Mouse (Mus musculus) heart, adult 2 months (tissue): ENCODE measurements around the gene Msi2. TPM values are rescaled to one million over a fixed set of nuclear protein-coding genes. Genes with fewer than 3 reads are reported as not detected.

ENCODE experiments used
- DNase-seq, 2 experiments: peaks; one replicate each; pipeline ENCODE4 v3.0.0; 2021
- H3K27ac ChIP-seq: fragments of 200-600 bp; 2 replicates; pipeline ENCODE4 v1.8.1; 2022
- H3K27me3 ChIP-seq: fragments of 200-500 bp; 2 replicates; pipeline ENCODE4 v1.6.1; 2012; ENCODE audit warnings: mild to moderate bottlenecking, low read length, inconsistent platforms, mixed read lengths; ENCODE audit not compliant: control insufficient read depth, insufficient read depth
- H3K36me3 ChIP-seq: fragments of 200-500 bp; 2 replicates; pipeline ENCODE4 v1.6.1; 2012; ENCODE audit warnings: low read length, inconsistent platforms; ENCODE audit not compliant: control insufficient read depth, insufficient read depth
- H3K4me1 ChIP-seq: fragments of 200-500 bp; 2 replicates; pipeline ENCODE4 v1.6.1; 2011; ENCODE audit warnings: low read length; ENCODE audit not compliant: control insufficient read depth, insufficient read depth
- H3K4me3 ChIP-seq: fragments of 200-600 bp; 2 replicates; pipeline ENCODE4 v1.8.1; 2022
- H3K79me2 ChIP-seq: fragments of 200-500 bp; replicated peaks from 2 replicates; pipeline ENCODE4 v1.6.1; 2012; ENCODE audit warnings: mild to moderate bottlenecking, inconsistent platforms, low read length, moderate library complexity, mixed read lengths; ENCODE audit not compliant: control insufficient read depth, insufficient read depth
- H3K9ac ChIP-seq: fragments of 200-500 bp; 2 replicates; pipeline ENCODE4 v1.6.1; 2012; ENCODE audit warnings: low read depth, mild to moderate bottlenecking, control low read depth, inconsistent platforms, low read length, mixed read lengths
- CTCF ChIP-seq: fragments of 200-600 bp; IDR thresholded peaks from 2 replicates; pipeline ENCODE4 v1.8.1; 2022; ENCODE audit warnings: antibody characterized with exemption, mild to moderate bottlenecking, moderate library complexity
- EP300 ChIP-seq: fragments of 200-500 bp; IDR thresholded peaks from 2 replicates; pipeline ENCODE4 v1.6.1; 2011; ENCODE audit warnings: low read depth, low read length, control low read depth; ENCODE audit not compliant: insufficient read depth
- POLR2A ChIP-seq: fragments of 200-500 bp; IDR thresholded peaks from 2 replicates; pipeline ENCODE4 v1.6.1; 2011; ENCODE audit warnings: mild to moderate bottlenecking, low read depth, low read length, control low read depth; ENCODE audit not compliant: insufficient read depth
- WGBS: fragments of 180-500 bp; shearing (Covaris S2); methylation state at CpG from one replicate; pipeline ENCODE4 v1.1.7; 2018; 5-methylcytosine and 5-hydroxymethylcytosine counted together
- intact Hi-C: fragments of 180-260 bp; cut with DNase I; formaldehyde crosslinking; loops from one replicate; pipeline ENCODE4 v1.15.1; 2025
- polyA plus RNA-seq: library from polyadenylated mRNA; depleted of rRNA; stranded (reverse); fragments of >200 nt; gene quantifications from 2 replicates; pipeline ENCODE4 v1.2.3, GENCODE M21; 2012
- total RNA-seq, 2 experiments: library from RNA; stranded (reverse); gene quantifications; 2 replicates each; pipeline ENCODE4 v1.2.3; 2021

The Msi2 gene
- total and polyA plus RNA-seq, 3 experiments: 42.5 to 208 (median 176) TPM

DNA sequence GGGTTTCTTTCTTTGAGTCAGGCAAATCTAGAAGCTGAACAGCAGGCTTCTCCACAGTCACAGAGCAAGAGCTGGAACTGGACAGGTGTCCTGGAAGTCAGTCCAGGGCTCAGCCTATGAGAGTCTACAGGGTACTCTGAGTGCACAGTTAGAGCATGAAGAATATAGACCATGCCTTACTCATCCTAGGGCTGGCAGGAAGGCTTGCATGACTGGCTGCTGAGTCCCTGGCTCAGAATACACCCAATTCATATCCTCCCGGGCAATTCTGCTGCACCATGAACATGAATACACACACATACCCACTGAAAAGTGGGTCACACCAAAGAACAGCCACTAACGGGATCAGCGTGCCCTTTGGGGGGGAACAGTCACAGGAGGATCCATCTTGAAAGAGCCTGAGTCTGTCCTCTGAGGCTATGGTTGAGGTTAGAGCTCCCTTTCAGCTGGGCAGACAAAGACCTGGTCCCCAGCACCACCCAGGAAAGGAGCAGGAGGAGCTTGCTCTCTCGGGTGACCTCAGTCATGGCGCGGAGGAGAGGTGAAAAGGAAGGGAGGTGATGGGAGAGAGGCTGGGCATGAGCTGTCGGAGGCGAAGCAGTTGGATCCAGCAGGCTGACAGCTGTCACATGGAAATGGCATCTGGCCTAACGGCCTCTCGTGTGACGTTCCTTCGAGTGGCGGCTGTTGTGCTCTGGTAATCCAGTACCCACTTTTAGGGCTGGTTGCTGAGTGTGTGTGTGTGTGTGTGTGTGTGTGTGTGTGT lies 230.0 kb downstream of the Msi2 start:
- H3K27me3 ChIP-seq: no peaks in the 10 kb centered on the region
- H3K27ac ChIP-seq: peak overlapping the region; percentile 31; the same call in 1 of the 2 replicates
- TF ChIP-seq EP300: 0 out of 2 replicates have a peak, but pooled peaks have one; percentile 29
- TF ChIP-seq POLR2A: no peak
- DNase-seq: peak in 1 of 2 experiments; percentile 36
- no peaks in the 10 kb centered on the region; the same call in 1 of the 2 replicates for H3K79me2 ChIP-seq
- H3K4me3 ChIP-seq: no peak overlapping the region
- no peak overlapping the region for H3K9ac ChIP-seq
- H3K4me1 ChIP-seq: peaks cover 29% of the 10 kb centered on the region
- intact Hi-C loops: loop anchor here (2.0 kb wide), 1 partner anchor 36 kb away; no protein-coding TSS in a partner anchor
- peaks cover 5% of the 10 kb centered on the region for H3K36me3 ChIP-seq
- 48% methylated on average over 13 of the region's 13 CpGs for WGBS

- no peaks in the 10 kb centered on the region for H3K27me3 ChIP-seq
- TF ChIP-seq CTCF: no peak
- TF ChIP-seq POLR2A: no peak
- TF ChIP-seq EP300: no peak
- no peak overlapping the region for H3K9ac ChIP-seq
- no peak overlapping the region for H3K4me3 ChIP-seq
- H3K27ac ChIP-seq: peak overlapping the region; percentile 40
- intact Hi-C loops: no loop called here
- 79% methylated on average over 1 of the region's 1 CpGs for WGBS
- peaks cover 31% of the 10 kb centered on the region for H3K4me1 ChIP-seq
- no peaks in the 10 kb centered on the region; the same call in 1 of the 2 replicates for H3K79me2 ChIP-seq
- no peak for DNase-seq
- peaks cover 5% of the 10 kb centered on the region for H3K36me3 ChIP-seq
Observed at GRCm38 (mm10) chr11:88485987-88486386, 232.3 kb downstream of the Msi2 start.

DNA sequence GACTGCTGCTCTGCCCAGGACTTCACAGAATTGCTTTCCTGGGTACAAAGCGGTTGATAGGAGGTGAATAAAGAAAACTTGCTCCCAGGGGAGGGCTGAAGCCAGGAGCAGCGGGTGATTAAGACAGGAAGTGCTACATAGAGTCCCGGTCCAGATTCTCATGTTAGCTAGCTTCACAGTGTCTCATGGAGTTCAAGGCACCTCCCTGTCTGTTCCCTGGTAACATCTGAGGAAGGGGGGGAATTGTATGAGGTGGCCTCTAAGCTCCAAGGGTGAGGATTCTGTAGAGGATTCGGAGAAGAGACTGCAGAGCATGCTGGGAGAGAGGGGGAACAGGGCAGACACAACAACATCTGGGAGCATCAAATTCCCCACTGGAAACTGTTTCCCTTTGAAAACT lies 233.2 kb downstream of the Msi2 start:
- WGBS: 24% methylated on average over 4 of the region's 4 CpGs
- H3K4me1 ChIP-seq: peaks cover 27% of the 10 kb centered on the region
- H3K27ac ChIP-seq: peak overlapping the region; percentile 45; the same call in 1 of the 2 replicates
- no peak overlapping the region for H3K9ac ChIP-seq
- TF ChIP-seq POLR2A (no peak), EP300 (no peak), CTCF (no peak)
- intact Hi-C loops: no loop called here
- no peak overlapping the region for H3K4me3 ChIP-seq
- peaks cover 3% of the 10 kb centered on the region for H3K36me3 ChIP-seq
- H3K79me2 ChIP-seq: no peaks in the 10 kb centered on the region; the same call in 1 of the 2 replicates
- DNase-seq: no peak
- H3K27me3 ChIP-seq: no peaks in the 10 kb centered on the region

- Histone ChIP-seq H3K9ac (no peak overlapping the region), H3K27me3 (no peaks in the 10 kb centered on the region), H3K4me3 (no peak overlapping the region), H3K79me2 (no peaks in the 10 kb centered on the region; the same call in 1 of the 2 replicates), H3K4me1 (peaks cover 20% of the 10 kb centered on the region), H3K36me3 (peaks cover 3% of the 10 kb centered on the region), H3K27ac (no peak overlapping the region)
- no peak for DNase-seq
- intact Hi-C loops: no loop called here
- WGBS: over 99% methylated on average over 3 of the region's 3 CpGs
- no peak for TF ChIP-seq EP300
Observed at GRCm38 (mm10) chr11:88484047-88484446, 234.3 kb downstream of the Msi2 start.

- Histone ChIP-seq H3K27ac (no peak overlapping the region), H3K4me3 (no peak overlapping the region), H3K36me3 (peaks cover 3% of the 10 kb centered on the region), H3K79me2 (no peaks in the 10 kb centered on the region; the same call in 1 of the 2 replicates), H3K27me3 (no peaks in the 10 kb centered on the region), H3K9ac (no peak overlapping the region), H3K4me1 (peaks cover 14% of the 10 kb centered on the region)
- TF ChIP-seq CTCF (no peak), EP300 (no peak), POLR2A (no peak)
- intact Hi-C loops: no loop called here
- DNase-seq: no peak
- 95% methylated on average over 11 of the region's 11 CpGs for WGBS
Observed at GRCm38 (mm10) chr11:88482636-88483035, 235.7 kb downstream of the Msi2 start.

GRCm38 (mm10) chr11:88482236-88482635 lies 236.1 kb downstream of the Msi2 start:
- Histone ChIP-seq H3K79me2 (no peaks in the 10 kb centered on the region; the same call in 1 of the 2 replicates), H3K4me3 (no peak overlapping the region), H3K4me1 (peaks cover 14% of the 10 kb centered on the region), H3K36me3 (peaks cover 3% of the 10 kb centered on the region), H3K27me3 (no peaks in the 10 kb centered on the region), H3K27ac (no peak overlapping the region), H3K9ac (no peak overlapping the region)
- intact Hi-C loops: no loop called here
- TF ChIP-seq CTCF (no peak), POLR2A (no peak), EP300 (no peak)
- no peak for DNase-seq
- WGBS: 88% methylated on average over 6 of the region's 6 CpGs
